Mouse (Mus musculus) neural tube, embryonic 13.5 days (tissue): Measurements from ENCODE around the gene Gm14548. TPM values are rescaled to one million over a fixed set of nuclear protein-coding genes. Genes with fewer than 3 reads are reported as not detected.
"Not testable (repeated sequence)": the region's sequence is repeated elsewhere in the genome, so short reads cannot be mapped to it uniquely, and the experiment has no call there.

ENCODE experiments used
- ATAC-seq: fragments of 200-750 bp; cut with Nextera tagmentation; 2 replicates; pipeline ENCODE4 v1.8.0; 2017; ENCODE audit warnings: low read depth, mild to moderate bottlenecking, moderate TSS enrichment, moderate library complexity
- H3K27ac ChIP-seq: fragments of 300-500 bp; sonication (generic); replicated peaks from 2 replicates; pipeline ENCODE4 v1.5.1; 2015; ENCODE audit warnings: moderate library complexity, mild to moderate bottlenecking, inconsistent platforms
- H3K27me3 ChIP-seq: fragments of 300-500 bp; sonication (generic); 2 replicates; pipeline ENCODE4 v1.6.1; 2015; ENCODE audit warnings: mild to moderate bottlenecking, inconsistent platforms
- H3K36me3 ChIP-seq: fragments of 300-500 bp; sonication (generic); 2 replicates; pipeline ENCODE4 v1.6.1; 2015; ENCODE audit warnings: mild to moderate bottlenecking, inconsistent platforms
- H3K4me1 ChIP-seq: fragments of 300-500 bp; sonication (generic); replicated peaks from 2 replicates; pipeline ENCODE4 v1.6.1; 2015; ENCODE audit warnings: inconsistent platforms
- H3K4me2 ChIP-seq: fragments of 300-500 bp; sonication (generic); 2 replicates; pipeline ENCODE4 v1.6.1; 2015; ENCODE audit warnings: inconsistent platforms, mild to moderate bottlenecking, moderate library complexity
- H3K4me3 ChIP-seq: fragments of 300-500 bp; sonication (generic); 2 replicates; pipeline ENCODE4 v1.5.1; 2015; ENCODE audit warnings: mild to moderate bottlenecking, inconsistent platforms
- H3K9ac ChIP-seq: fragments of 300-500 bp; sonication (generic); 2 replicates; pipeline ENCODE4 v1.6.1; 2015; ENCODE audit warnings: moderate library complexity, mild to moderate bottlenecking, inconsistent platforms
- H3K9me3 ChIP-seq: fragments of 300-500 bp; sonication (generic); 2 replicates; pipeline ENCODE4 v1.6.1; 2016; ENCODE audit warnings: inconsistent platforms
- WGBS: fragments of 180-500 bp; shearing (Covaris S2); methylation state at CpG from one replicate; pipeline ENCODE4 v1.1.7; 2015; 5-methylcytosine and 5-hydroxymethylcytosine counted together
- polyA plus RNA-seq: library from polyadenylated mRNA; unstranded; fragments of >200 nt; fragmentation: Nextera tagmentation; extraction: Ambion mirVana; gene quantifications from 2 replicates; pipeline ENCODE4 v1.2.1, GENCODE M21; 2015

Gm14548 gene
- polyA plus RNA-seq = not detected in 2 replicates

DNA sequence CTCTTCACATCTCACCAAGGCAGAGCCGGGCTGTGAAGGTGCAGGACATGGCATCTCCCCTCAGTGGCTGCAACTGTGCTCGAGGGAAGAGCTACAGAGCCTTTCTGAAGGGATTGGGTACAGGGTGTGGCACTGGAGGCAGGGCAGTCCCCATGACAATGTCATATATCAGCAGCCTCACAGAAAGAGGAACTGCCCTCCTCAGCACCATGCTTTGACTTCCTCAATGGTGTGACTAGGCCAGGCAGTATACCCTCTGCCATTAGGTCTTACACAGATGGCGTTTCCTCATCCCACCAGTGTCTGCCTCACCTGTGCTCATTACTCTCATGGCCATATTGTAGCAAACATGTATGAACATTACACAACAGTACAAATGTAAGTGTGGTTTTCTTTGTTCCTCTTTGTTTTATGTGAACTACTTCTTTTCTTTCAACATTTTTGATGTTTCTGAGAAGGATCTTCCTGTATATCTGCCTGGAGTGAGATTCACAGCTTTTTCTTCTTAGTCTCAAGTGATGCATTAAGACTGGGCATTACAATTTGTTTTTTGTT is at the start of gene Gm14548:
Gm14548 (minus strand) TSS at position 85 of the 555 bp plus-strand sequence.
- not testable (repeated sequence) for H3K4me1 ChIP-seq, H3K27ac ChIP-seq, H3K9me3 ChIP-seq, H3K4me3 ChIP-seq, ATAC-seq, H3K4me2 ChIP-seq, H3K27me3 ChIP-seq, H3K9ac ChIP-seq, H3K36me3 ChIP-seq
- 73% methylated on average over 3 of the region's 3 CpGs for WGBS

DNA sequence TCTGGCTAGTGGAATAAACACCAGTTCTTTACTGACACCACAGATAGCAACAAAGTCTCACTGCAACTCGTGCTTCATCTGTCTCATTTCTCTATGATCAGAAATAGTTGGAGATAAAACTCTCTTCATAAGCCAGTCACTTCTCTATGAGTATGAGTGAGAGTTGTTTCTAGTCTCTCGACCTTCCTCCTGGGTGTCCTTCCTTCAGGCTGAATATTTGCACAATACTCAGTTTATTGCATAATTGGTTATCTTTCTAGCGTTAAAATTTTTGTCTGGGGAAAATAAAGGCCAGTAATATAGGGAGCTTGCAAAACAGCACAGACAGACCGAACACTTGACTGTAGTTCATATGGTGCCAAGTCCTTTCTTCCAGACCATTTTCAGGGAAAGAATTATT is 48.2 kb upstream of the Gm14548 start:
- no peak for ATAC-seq
- Histone ChIP-seq H3K4me3 (no peak overlapping the region), H3K9me3 (0 out of 2 replicates have a peak, but pooled peaks cover under 1% of the 10 kb centered on the region), H3K9ac (no peak overlapping the region), H3K27ac (no peak overlapping the region), H3K27me3 (no peaks in the 10 kb centered on the region), H3K4me2 (no peak overlapping the region), H3K4me1 (no peaks in the 10 kb centered on the region), H3K36me3 (no peaks in the 10 kb centered on the region)
- 68% methylated on average over 4 of the region's 4 CpGs for whole genome bisulfite sequencing

DNA sequence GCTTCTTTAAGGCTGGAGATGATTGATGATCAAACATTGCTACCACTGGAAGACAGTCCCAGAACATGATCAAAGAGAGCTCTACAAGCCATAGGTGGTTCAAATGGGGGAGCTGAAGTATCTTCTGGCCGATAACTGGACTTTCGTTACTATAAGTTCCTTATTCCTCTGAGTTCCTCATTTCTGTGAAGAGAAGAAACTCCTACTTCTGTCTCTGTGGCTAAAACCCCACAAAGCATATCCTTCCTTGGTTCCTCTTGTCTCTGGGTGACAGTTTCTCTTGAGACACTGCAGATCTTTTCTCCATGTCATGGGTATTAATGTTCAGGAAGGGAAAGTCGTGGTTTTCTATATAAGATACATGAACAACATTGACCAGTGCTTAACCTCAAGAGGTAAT is 43.0 kb upstream of the Gm14548 start:
- Histone ChIP-seq H3K4me3 (no peak overlapping the region), H3K4me2 (no peak overlapping the region), H3K36me3 (no peaks in the 10 kb centered on the region), H3K9ac (no peak overlapping the region), H3K27me3 (no peaks in the 10 kb centered on the region), H3K9me3 (peaks cover 7% of the 10 kb centered on the region; the same call in 1 of the 2 replicates), H3K4me1 (no peaks in the 10 kb centered on the region), H3K27ac (no peak overlapping the region)
- no peak for ATAC-seq
- WGBS = 73% methylated on average over 3 of the region's 3 CpGs

DNA sequence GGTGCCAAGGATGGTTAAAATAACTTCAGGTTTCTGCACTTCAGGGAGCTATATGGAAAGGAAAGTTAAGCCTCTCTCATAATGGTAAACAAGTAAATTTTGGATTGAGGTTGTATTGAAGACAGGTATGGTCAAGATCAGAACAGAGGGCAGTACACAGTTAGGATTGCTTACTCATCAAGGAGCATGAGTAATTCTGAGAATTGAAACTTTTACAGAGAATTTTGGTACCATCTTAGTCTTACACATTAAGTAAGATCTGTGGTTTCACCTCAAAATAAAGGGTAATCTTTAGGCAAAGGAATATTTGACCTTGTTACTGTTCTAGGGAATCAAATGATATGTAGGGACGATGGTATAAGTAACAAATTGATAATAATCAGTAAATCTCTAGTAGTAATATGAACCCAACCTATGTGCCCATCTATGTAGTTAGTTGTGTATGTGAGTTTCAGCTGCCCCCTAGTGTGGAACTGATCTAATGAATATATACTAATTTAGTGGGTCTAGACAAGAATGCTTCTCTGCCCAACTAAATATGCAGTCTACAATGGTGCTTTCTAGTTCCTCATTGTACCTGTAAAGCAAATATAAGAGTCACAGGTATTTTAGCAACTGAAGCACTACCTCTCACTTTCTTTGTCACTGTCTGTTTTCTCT is 42.1 kb upstream of the Gm14548 start:
- H3K27me3 ChIP-seq = no peaks in the 10 kb centered on the region
- H3K27ac ChIP-seq = no peak overlapping the region
- H3K4me1 ChIP-seq = no peaks in the 10 kb centered on the region
- no peak overlapping the region for H3K4me3 ChIP-seq
- peaks cover 7% of the 10 kb centered on the region; the same call in 1 of the 2 replicates for H3K9me3 ChIP-seq
- H3K9ac ChIP-seq = no peak overlapping the region
- H3K36me3 ChIP-seq = no peaks in the 10 kb centered on the region
- ATAC-seq = no peak
- H3K4me2 ChIP-seq = no peak overlapping the region
- WGBS = 76% methylated on average over 1 of the region's 1 CpGs

DNA sequence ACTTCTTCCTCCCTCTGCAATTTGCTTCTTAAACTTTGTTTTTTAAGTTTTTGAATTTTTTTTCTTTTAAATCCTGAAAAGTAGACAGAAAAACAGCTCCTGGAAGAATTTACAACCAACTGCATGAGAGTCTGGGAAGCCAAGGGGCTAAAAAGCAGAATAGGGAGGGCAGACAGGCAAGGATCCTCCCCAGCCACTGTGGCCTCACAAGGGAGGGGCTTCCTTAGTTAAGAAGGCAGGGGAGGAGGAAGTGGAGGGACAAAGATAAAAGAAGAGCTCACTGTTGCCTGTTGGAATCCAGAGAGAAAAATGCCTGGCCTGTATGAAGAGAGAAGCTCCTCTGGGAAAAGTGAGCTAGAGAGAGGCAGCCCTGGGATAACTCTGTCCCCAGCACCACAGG is 37.6 kb upstream of the Gm14548 start:
- not testable (repeated sequence) for ATAC-seq, H3K36me3 ChIP-seq, H3K4me3 ChIP-seq, H3K9ac ChIP-seq, H3K27me3 ChIP-seq, H3K4me2 ChIP-seq, H3K27ac ChIP-seq, H3K4me1 ChIP-seq, H3K9me3 ChIP-seq

DNA sequence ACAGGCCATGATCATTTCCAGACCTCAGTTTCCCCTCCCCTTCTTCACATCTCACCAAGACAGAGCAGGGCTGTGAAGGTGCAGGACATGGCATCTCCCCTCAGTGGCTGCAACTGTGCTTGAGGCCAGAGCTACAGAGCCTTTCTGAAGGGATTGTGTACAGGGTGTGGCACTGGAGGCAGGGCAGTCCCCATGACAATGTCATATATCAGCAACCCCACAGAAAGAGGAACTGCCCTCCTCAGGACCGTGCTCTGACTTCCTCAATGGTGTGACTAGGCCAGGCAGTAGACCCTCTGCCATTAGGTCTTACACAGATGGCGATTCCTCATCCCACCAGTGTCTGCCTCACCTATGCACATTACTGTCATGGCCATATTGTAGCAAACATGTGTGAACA is 17.5 kb upstream of the Gm14548 start, which contains the start of gene Lilra6:
Lilra6 (minus strand) TSS at position 117 of the 400 bp plus-strand sequence.
- H3K36me3 ChIP-seq, ATAC-seq, H3K4me3 ChIP-seq, H3K4me1 ChIP-seq, H3K9ac ChIP-seq, H3K4me2 ChIP-seq, H3K27me3 ChIP-seq, H3K27ac ChIP-seq, H3K9me3 ChIP-seq: not testable (repeated sequence)
- 65% methylated on average over 2 of the region's 2 CpGs for WGBS

DNA sequence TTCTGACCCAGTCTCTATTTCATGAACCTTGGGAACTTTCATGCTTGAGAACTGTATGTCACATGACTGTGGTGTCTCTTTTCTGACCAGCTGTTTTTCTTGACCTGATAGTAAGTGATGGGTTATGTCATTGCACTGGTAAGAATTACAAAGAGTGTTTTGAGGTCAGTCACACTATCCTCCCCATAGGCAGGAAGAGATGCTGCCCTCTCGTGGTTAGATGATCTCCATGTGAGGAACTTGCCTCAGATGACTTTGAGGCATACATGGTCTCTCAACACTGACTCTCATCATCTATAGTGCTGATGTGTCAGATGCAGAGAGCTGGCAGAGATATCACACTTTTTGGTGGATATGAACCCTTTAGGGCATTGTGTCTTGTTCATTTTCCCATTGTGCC is 5.8 kb upstream of the Gm14548 start:
- Histone ChIP-seq H3K9me3 (no peaks in the 10 kb centered on the region), H3K27me3 (no peaks in the 10 kb centered on the region), H3K36me3 (no peaks in the 10 kb centered on the region), H3K4me1 (no peaks in the 10 kb centered on the region), H3K9ac (no peak overlapping the region), H3K4me2 (no peak overlapping the region), H3K27ac (no peak overlapping the region), H3K4me3 (no peak overlapping the region)
- 17% methylated on average over 1 of the region's 1 CpGs for WGBS
- no peak for ATAC-seq

DNA sequence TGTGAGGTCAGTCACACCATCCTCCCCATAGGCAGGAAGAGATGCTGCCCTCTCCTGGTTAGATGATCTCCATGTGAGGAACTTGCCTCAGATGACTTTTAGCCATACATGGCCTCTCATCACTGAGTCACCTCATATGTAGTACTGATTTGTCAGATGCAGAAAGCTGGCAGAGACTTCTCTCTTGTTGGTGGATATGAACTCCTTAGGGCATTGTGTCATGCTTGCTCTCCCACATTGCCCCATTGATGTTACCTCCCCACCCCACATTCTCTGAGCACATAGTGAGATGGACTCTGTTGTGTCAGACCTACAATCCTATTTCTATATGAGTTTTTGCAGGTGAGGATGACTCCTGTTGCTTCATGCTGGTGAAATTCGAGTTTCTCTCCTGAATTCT is 22.9 kb downstream of the Gm14548 start:
- ATAC-seq, H3K36me3 ChIP-seq, H3K4me2 ChIP-seq, H3K27ac ChIP-seq, H3K9me3 ChIP-seq, H3K4me3 ChIP-seq, H3K4me1 ChIP-seq, H3K9ac ChIP-seq, H3K27me3 ChIP-seq: not testable (repeated sequence)
- WGBS = no CpG with 5 or more reads among the region's 1 CpGs

DNA sequence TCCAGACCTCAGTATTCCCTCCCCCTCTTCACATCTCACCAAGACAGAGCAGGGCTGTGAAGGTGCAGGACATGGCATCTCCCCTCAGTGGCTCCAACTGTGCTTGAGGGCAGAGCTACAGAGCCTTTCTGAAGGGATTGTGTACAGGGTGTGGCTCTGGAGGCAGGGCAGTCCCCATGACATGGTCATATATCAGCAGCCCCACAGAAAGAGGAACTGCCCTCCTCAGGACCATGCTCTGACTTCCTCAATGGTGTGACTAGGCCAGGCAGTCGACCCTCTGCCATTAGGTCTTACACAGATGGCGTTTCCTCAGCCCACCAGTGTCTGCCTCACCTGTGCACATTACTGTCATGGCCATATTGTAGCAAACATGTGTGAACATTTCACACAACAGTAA is 53.0 kb downstream of the Gm14548 start, which contains the start of gene Pira2:
Pira2 (minus strand) TSS at position 101 of the 400 bp plus-strand sequence.
- H3K4me2 ChIP-seq, H3K4me1 ChIP-seq, H3K9me3 ChIP-seq, H3K27ac ChIP-seq, ATAC-seq, H3K9ac ChIP-seq, H3K36me3 ChIP-seq, H3K4me3 ChIP-seq, H3K27me3 ChIP-seq: not testable (repeated sequence)
- no CpG with 5 or more reads among the region's 2 CpGs for WGBS

DNA sequence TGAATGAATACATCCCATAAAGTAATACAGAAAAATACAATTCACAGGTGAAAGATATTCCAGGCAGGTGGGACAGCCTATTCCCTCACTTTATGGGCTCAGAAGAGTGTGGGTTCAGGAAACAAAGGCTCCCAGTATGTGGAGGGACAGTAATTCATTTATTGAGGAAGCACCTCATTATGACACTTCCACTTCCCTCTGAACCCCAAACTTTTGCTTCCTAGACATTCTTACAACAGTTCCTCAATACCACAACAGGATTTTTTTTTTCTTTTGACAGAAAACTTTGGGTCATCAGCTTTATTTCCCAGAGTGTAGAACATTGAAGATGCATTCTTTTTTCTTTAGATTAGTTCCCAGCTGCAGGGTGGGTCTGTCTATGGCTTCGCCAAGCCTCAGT is 60.1 kb downstream of the Gm14548 start:
- H3K9me3 ChIP-seq, ATAC-seq, H3K4me2 ChIP-seq, H3K36me3 ChIP-seq, H3K9ac ChIP-seq, H3K4me1 ChIP-seq, H3K27me3 ChIP-seq, H3K4me3 ChIP-seq, H3K27ac ChIP-seq: not testable (repeated sequence)
- WGBS = no CpG with 5 or more reads among the region's 1 CpGs

Other genes starting within 250 kb of the Gm14548 start
- gene Leng1, start 232.3 kb downstream of the Gm14548 start, polyA plus RNA-seq = 18.0 and 18.7 TPM in 2 replicates
- 3.6 and 4.4 TPM in 2 replicates for gene Tmc4, start 220.6 kb downstream of the Gm14548 start, polyA plus RNA-seq
- gene Tsen34, start 205.3 kb downstream of the Gm14548 start, polyA plus RNA-seq = 223 and 227 TPM in 2 replicates
- 58.7 and 64.6 TPM in 2 replicates for gene Mboat7, start 204.6 kb downstream of the Gm14548 start, polyA plus RNA-seq
- 986 and 989 TPM in 2 replicates for gene Rps9, start 194.1 kb downstream of the Gm14548 start, polyA plus RNA-seq
- 0.14 and 0.23 TPM in 2 replicates for gene Pirb, start 177.7 kb downstream of the Gm14548 start, polyA plus RNA-seq
- not detected in 2 replicates for gene Gm15448, start 72.4 kb downstream of the Gm14548 start, polyA plus RNA-seq
- not detected in 2 replicates for gene Pira2, start 53.1 kb downstream of the Gm14548 start, polyA plus RNA-seq
- not detected in 2 replicates for gene Lilra6, start 17.4 kb upstream of the Gm14548 start, polyA plus RNA-seq
- gene Lair1, start 165.1 kb upstream of the Gm14548 start, polyA plus RNA-seq = 2.5 and 2.9 TPM in 2 replicates
- 137 and 141 TPM in 2 replicates for gene Ttyh1, start 221.3 kb upstream of the Gm14548 start, polyA plus RNA-seq
- 78.0 and 79.6 TPM in 2 replicates for gene Leng8, start 238.9 kb upstream of the Gm14548 start, polyA plus RNA-seq